Mouse (Mus musculus) ovary, postnatal 10 days (tissue): ENCODE measurements at regions not wholly inside any gene's neighbourhood (a gene's known extent, or its start where the extent isn't known, plus 50 kb on each side); places are given as distances from the start of the nearest gene placed in this dataset.

Source experiments
- DNase-seq: peaks from one replicate; pipeline ENCODE4 v3.0.0; 2022; ENCODE audit warnings: low spot score

- no peak for DNase-seq
Observed at GRCm38 (mm10) chr1:168008216-168008615, 319.2 kb downstream of the Lmx1a start.

- DNase-seq: no peak
Observed at GRCm38 (mm10) chr1:168010416-168010815, 321.4 kb downstream of the Lmx1a start.

- no peak for DNase-seq
Observed at GRCm38 (mm10) chr1:168012069-168012468, 323.0 kb downstream of the Lmx1a start.

GRCm38 (mm10) chr1:168012611-168013010 lies 323.6 kb downstream of the Lmx1a start:
- no peak for DNase-seq

- DNase-seq: no peak
Observed at GRCm38 (mm10) chr1:168016375-168016890, 327.4 kb downstream of the Lmx1a start.

GRCm38 (mm10) chr1:168026481-168026880 lies 337.4 kb downstream of the Lmx1a start:
- no peak for DNase-seq

GRCm38 (mm10) chr1:168044765-168045164 lies 355.7 kb downstream of the Lmx1a start:
- DNase-seq: no peak

GRCm38 (mm10) chr1:168046347-168046746 lies 357.3 kb downstream of the Lmx1a start:
- DNase-seq: no peak

- DNase-seq: no peak
Observed at GRCm38 (mm10) chr1:168046749-168047148, 357.7 kb downstream of the Lmx1a start.

GRCm38 (mm10) chr1:168049965-168050364 lies 360.9 kb downstream of the Lmx1a start:
- DNase-seq: no peak

- DNase-seq: no peak
Observed at GRCm38 (mm10) chr1:168056479-168056878, 367.4 kb downstream of the Lmx1a start.

GRCm38 (mm10) chr1:168057479-168057878 lies 368.4 kb downstream of the Lmx1a start:
- no peak for DNase-seq

- DNase-seq: no peak
Observed at GRCm38 (mm10) chr1:168058769-168059168, 369.7 kb downstream of the Lmx1a start.

GRCm38 (mm10) chr1:168064065-168064664 lies 367.9 kb downstream of the Pbx1 start:
- no peak for DNase-seq

- no peak for DNase-seq
Observed at GRCm38 (mm10) chr1:168065598-168066041, 366.4 kb downstream of the Pbx1 start.

- DNase-seq: no peak
Observed at GRCm38 (mm10) chr1:168066810-168067209, 365.3 kb downstream of the Pbx1 start.

- DNase-seq: no peak
Observed at GRCm38 (mm10) chr1:168068003-168068919, 363.8 kb downstream of the Pbx1 start.

GRCm38 (mm10) chr1:168068920-168069590 lies 363.0 kb downstream of the Pbx1 start:
- no peak for DNase-seq
